Mouse (Mus musculus) left cerebral cortex, postnatal 10 days (tissue): ENCODE data around the gene Trpm8. TPM values are rescaled to one million over a fixed set of nuclear protein-coding genes. Genes with fewer than 3 reads are reported as not detected.

Experiments used
- DNase-seq, 2 experiments: peaks; one replicate each; pipeline ENCODE4 v3.0.0; 2021 to 2022; ENCODE audit warnings: low spot score in 2 of 2, mixed read lengths in 1 of 2; ENCODE audit errors: extremely low spot score in 1 of 2
- intact Hi-C: fragments of 180-260 bp; cut with DNase I; formaldehyde crosslinking; loops from one replicate; pipeline ENCODE4 v1.15.1; 2025
- total RNA-seq, 2 experiments: library from RNA; stranded (reverse); gene quantifications; 2 replicates each; pipeline ENCODE4 v1.2.3; 2021

The Trpm8 gene
- total RNA-seq, 2 experiments from 2014 or later: 1.2 to 1.5 TPM

DNA sequence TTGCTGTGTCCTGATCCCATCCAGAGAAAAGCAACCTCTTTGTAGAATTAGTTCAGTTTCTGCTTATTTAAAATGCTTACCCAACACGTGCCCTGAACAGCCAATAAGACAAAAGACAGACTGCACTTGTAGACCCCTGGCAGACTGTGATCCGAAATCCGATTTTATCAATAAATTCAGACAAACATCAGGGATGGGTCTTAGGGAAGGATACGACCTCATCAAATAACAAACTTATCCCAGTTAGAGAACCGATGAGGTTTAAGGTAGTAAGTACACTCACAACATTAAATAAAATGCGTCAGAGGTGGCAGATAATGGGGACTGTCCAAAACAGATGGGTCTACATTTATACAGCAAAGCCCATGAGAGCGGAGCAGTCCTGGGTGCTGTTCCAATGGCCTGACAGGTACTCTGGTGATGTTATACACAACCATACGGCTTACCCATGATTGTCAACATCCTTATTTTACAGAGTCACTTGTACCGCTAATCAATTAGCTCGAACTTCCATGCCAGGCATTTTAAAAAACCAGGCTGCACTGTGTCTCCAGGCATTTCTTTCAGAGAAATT lies 850 bp upstream of the Trpm8 start:
- DNase-seq: no peak
- intact Hi-C loops: no loop called here

GRCm38 (mm10) chr1:88277818-88278511 lies 504 bp downstream of the Trpm8 start:
- DNase-seq: peak in 1 of 2 experiments; percentile 59
- intact Hi-C loops: no loop called here

GRCm38 (mm10) chr1:88279111-88280005 lies 1.9 kb downstream of the Trpm8 start:
- intact Hi-C loops: loop anchor here (10.0 kb wide), 1 partner anchor 125 kb away; no protein-coding TSS in a partner anchor
- DNase-seq: peak in 1 of 2 experiments; percentile 22

- DNase-seq: no peak
- intact Hi-C loops: loop anchor here (10.0 kb wide), 1 partner anchor 125 kb away; no protein-coding TSS in a partner anchor
These were observed 2.7 kb downstream of the Trpm8 start for GRCm38 (mm10) chr1:88280006-88280690.

GRCm38 (mm10) chr1:88282301-88282700 lies 4.8 kb downstream of the Trpm8 start:
- DNase-seq: no peak

DNA sequence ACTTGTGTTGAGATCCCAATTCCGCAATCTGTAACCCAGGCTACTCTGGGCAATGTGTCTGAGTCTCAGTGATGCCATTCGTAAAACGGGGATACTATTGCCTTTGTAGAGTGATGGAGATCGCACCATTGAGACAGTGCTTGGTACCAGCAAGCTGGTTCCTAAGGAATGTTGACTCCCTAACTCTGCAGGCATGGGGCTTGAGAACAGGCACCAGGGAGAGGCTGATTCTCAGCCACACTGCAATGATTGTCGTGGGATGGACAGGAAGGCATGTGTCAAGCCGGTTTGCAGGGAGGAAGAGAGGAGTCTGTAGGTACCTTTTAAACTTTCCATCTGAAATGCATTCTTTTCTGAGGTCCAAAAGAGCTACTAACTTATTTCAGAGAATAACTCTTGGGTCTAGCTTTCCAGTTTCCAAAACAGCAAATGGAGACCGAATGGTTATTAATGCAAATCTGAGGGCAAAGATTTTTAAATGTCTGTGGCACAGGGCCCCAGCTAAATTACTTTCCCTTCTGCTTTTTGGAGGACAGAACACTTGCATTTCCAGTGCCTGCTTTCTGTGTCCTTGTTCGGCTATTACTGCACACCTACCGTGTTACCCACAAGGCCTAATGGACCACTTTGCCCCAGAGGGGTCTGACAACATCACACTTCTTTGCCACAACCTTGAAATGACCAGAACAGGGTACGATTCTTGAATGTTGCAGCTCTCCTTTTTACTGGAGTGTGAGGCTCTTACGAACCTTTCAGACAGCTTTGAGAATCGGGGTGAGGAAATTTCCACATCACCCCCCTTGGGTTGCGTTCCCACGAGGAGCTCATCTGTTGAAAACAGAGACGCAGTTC lies 6.1 kb downstream of the Trpm8 start:
- intact Hi-C loops: loop anchor here (10.0 kb wide), 1 partner anchor 129 kb away; no protein-coding TSS in a partner anchor
- peak in 1 of 2 experiments; percentile 24 for DNase-seq

More at GRCm38 (mm10) chr1:88282301-88282700, 4.8 kb downstream of the Trpm8 start:
- intact Hi-C loops: loop anchor here (10.0 kb wide), 1 partner anchor 128 kb away; no protein-coding TSS in a partner anchor

- intact Hi-C loops: loop anchor here (10.0 kb wide), 1 partner anchor 130 kb away; no protein-coding TSS in a partner anchor
- no peak for DNase-seq
These were observed 6.9 kb downstream of the Trpm8 start for GRCm38 (mm10) chr1:88284228-88284945.

DNA sequence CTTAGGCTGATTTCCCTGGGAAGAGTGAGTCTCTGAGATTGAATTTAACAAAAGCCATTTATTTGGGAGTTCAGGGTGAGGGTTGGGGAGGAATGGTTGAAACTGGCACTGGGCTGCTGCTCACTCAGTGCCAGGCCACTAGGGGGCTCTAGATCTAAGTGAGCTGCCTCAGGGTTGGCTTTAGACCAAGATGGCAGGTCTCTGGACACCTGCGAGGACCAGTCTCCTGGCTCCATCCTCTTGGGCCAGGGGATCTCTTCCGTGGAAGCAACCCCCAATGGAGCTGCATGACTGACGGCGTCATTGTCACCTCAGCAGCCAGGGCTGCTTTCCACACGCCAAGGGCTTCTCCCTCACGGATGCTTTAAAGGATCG lies 7.5 kb downstream of the Trpm8 start:
- intact Hi-C loops: loop anchor here (10.0 kb wide), 1 partner anchor 130 kb away; no protein-coding TSS in a partner anchor

DNA sequence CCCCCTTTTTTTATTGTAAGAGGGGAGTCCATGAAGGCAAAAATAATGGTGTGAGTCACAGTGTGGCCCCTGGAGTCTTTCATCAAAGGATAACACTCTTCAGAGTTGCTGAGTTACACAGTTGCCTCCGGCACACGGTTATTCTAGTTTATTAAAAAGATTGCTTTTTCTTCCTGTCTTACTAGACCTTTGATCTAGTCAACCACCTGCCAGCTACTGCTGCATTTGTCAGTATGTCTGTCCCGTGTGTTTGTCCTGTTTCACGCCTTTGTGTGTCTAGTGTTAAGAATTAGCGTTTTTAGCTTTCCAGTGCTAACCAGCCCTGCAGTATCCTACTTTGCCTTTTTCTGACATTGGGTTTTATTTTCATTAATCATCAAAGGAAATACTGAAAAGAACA lies 8.2 kb downstream of the Trpm8 start:
- intact Hi-C loops: loop anchor here (10.0 kb wide), 1 partner anchor 131 kb away; no protein-coding TSS in a partner anchor
- no peak for DNase-seq

More for the DNA sequence above, 7.5 kb downstream of the Trpm8 start:
- DNase-seq: peak in 1 of 2 experiments; percentile 75

DNA sequence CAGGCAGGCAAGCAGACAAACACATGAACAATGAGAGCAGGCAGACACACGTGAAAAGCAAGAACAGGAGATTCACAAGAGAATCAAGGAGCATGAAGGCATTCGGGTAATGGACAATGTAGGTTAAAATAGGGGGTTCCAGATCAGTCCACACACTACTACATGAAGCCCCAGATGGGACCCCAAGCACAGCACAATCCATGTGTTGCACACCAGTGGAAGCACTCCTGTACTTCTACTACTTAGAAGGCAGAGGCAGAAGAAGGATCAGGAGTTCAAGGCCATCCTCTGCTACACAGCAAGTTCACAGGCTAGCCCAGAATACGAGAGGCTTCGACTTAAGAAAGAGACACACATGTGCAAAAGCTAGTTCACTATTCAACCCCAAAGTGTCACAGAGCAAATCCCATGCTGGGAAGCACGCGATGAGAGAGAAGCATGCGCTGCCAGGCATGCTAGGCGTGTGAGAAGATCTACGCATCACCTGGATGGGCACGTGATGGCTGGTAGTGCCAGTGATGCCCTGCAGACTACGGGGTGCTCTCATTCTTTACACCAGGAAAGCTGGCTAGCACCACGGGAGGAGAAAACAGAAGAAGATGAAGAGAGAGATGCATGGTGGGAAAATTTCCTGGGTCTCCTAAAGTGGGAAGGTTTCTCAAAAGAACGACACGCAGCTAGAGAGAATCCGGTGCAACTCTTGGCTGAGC lies 8.8 kb downstream of the Trpm8 start:
- intact Hi-C loops: loop anchor here (10.0 kb wide), 1 partner anchor 131 kb away; no protein-coding TSS in a partner anchor
- peak in 1 of 2 experiments; percentile 55 for DNase-seq

- intact Hi-C loops: loop anchor here (10.0 kb wide), 1 partner anchor 132 kb away; no protein-coding TSS in a partner anchor
- peak in 1 of 2 experiments; percentile 51 for DNase-seq
These were observed 9.6 kb downstream of the Trpm8 start for GRCm38 (mm10) chr1:88286887-88287696.

- intact Hi-C loops: loop anchor here (10.0 kb wide), 1 partner anchor 133 kb away; no protein-coding TSS in a partner anchor
- DNase-seq: peak in 1 of 2 experiments; percentile 67
These were observed 10.2 kb downstream of the Trpm8 start for GRCm38 (mm10) chr1:88287697-88287980.

DNA sequence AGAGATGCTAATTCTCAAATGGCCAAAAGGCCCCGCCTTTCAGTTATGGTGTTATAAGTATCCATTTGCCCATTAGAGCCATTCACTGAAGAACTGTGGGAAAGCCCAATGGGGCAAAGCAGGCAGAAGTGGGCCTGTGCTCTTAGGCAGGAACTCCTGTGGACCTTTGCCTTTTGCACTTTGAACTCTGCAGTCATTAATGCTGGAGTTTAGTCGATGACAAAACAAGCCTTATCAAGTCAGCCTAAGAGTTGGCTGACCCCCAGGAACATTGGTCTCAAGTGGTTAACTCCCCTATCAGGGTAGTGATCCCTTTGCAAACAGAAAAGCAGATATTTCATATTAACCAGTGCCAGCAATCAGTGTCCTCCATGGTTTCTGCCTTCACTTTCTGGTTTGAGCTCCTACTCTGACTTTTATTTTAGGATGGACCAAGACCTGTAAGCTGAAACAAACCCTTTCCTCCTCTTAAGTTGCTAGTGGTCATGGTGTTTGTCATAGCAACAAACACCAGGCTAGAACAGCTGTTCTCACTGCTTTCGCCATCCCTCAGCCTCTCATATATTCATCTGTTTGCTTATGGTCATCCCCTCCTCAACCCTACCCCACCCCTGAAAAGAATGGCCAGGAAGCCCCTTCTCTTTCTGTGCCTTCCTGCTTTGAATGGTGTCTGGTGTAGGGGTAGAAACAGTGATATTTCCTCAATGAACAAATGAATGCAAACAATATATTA lies 10.8 kb downstream of the Trpm8 start:
- intact Hi-C loops: loop anchor here (10.0 kb wide), 1 partner anchor 133 kb away; no protein-coding TSS in a partner anchor
- DNase-seq: peak in 1 of 2 experiments; percentile 39

DNA sequence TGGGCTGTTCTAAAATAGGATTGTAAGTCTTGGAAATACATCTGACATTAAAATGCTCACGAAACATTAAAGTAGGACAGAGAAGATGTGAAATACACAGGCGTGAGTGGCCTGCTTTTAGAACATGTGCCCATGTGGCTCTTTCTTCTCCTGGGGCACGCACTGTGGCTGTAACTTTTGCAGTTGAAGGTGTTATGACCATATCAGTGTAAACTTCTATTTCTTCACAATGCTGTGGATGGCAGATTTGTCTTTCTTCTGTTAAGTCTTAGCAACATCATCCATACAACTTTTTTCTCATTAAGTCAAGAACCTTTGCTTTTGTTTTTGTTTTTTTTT lies 11.3 kb downstream of the Trpm8 start:
- intact Hi-C loops: loop anchor here (10.0 kb wide), 1 partner anchor 134 kb away; no protein-coding TSS in a partner anchor
- DNase-seq: peak in 1 of 2 experiments; percentile 20

DNA sequence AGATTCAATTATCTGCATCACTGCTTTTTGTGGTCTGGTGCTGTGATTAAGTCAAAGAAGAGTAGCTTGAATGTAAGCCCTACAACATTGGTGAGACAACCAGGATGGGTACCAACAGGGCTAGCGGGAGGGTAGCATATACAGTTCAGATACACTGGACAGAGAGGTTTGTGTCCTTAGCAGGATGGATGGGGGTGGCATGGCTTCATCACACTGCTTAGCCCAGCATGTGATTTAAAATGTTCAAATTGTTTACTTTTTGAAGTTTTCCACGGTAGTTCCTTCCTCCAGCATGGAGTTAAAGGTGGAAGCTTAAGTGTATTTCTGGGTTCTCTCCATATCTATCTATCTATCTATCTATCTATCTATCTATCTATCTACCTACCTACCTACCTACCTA lies 11.7 kb downstream of the Trpm8 start:
- intact Hi-C loops: loop anchor here (10.0 kb wide), 1 partner anchor 134 kb away; no protein-coding TSS in a partner anchor
- DNase-seq: peak in 1 of 2 experiments; percentile 17
